Mouse (Mus musculus) C2C12 (cell line): ENCODE measurements around the gene Kng1. TPM values are rescaled to one million over a fixed set of nuclear protein-coding genes. Genes with fewer than 3 reads are reported as not detected.

Source experiments
- H3K27me3 ChIP-seq: one replicate; pipeline ENCODE4 v1.6.1; 2011; ENCODE audit not compliant: control insufficient read depth, insufficient read depth, insufficient read length
- H3K36me3 ChIP-seq: one replicate; pipeline ENCODE4 v1.6.1; 2011; ENCODE audit not compliant: control insufficient read depth, insufficient read depth
- H3K4me3 ChIP-seq: one replicate; pipeline ENCODE4 v1.5.1; 2011; ENCODE audit warnings: mild to moderate bottlenecking, control low read depth; ENCODE audit not compliant: poor library complexity, insufficient read depth, severe bottlenecking
- H3K79me2 ChIP-seq: one replicate; pipeline ENCODE4 v1.6.1; 2011; ENCODE audit not compliant: control insufficient read depth, insufficient read depth
- H3K79me3 ChIP-seq: one replicate; pipeline ENCODE4 v1.6.1; 2011; ENCODE audit warnings: low read depth, control low read depth
- H3ac ChIP-seq: one replicate; pipeline ENCODE3; 2011; ENCODE audit warnings: low read depth; ENCODE audit not compliant: control insufficient read depth, insufficient read length
- CEBPB ChIP-seq: IDR thresholded peaks from one replicate; pipeline ENCODE4 v1.6.1; 2011; ENCODE audit warnings: low read depth, mild to moderate bottlenecking, control low read depth, moderate library complexity
- CTCF ChIP-seq: IDR thresholded peaks from one replicate; pipeline ENCODE4 v1.5.1; 2011; ENCODE audit not compliant: control insufficient read depth, insufficient read depth, insufficient read length
- FOSL1 ChIP-seq: IDR thresholded peaks from one replicate; pipeline ENCODE4 v1.8.0; 2011; ENCODE audit warnings: mild to moderate bottlenecking, low read length; ENCODE audit not compliant: poor library complexity, insufficient read depth, severe bottlenecking
- MAX ChIP-seq: IDR thresholded peaks from one replicate; pipeline ENCODE4 v1.6.1; 2011; ENCODE audit warnings: mild to moderate bottlenecking, control low read depth
- MYOD1 ChIP-seq: IDR thresholded peaks from one replicate; pipeline ENCODE4 v1.6.1; 2011; ENCODE audit warnings: low read depth; ENCODE audit not compliant: control insufficient read depth, insufficient read length
- MYOG ChIP-seq: IDR thresholded peaks from one replicate; pipeline ENCODE4 v1.6.1; 2011; ENCODE audit not compliant: control insufficient read depth, insufficient read length; ENCODE audit errors: extremely low read depth
- USF1 ChIP-seq: IDR thresholded peaks from one replicate; pipeline ENCODE4 v1.6.1; 2011; ENCODE audit warnings: low read depth, mild to moderate bottlenecking, control low read depth, moderate library complexity
- polyA plus RNA-seq: library from polyadenylated mRNA; unstranded; fragments of >200 nt; fragmentation: generic; extraction: Trizol; gene quantifications from one replicate; pipeline ENCODE4 v1.2.1, GENCODE M21; 2012; ENCODE audit warnings: missing spikeins

Gene Kng1
- polyA plus RNA-seq, 1 experiment = not detected

DNA sequence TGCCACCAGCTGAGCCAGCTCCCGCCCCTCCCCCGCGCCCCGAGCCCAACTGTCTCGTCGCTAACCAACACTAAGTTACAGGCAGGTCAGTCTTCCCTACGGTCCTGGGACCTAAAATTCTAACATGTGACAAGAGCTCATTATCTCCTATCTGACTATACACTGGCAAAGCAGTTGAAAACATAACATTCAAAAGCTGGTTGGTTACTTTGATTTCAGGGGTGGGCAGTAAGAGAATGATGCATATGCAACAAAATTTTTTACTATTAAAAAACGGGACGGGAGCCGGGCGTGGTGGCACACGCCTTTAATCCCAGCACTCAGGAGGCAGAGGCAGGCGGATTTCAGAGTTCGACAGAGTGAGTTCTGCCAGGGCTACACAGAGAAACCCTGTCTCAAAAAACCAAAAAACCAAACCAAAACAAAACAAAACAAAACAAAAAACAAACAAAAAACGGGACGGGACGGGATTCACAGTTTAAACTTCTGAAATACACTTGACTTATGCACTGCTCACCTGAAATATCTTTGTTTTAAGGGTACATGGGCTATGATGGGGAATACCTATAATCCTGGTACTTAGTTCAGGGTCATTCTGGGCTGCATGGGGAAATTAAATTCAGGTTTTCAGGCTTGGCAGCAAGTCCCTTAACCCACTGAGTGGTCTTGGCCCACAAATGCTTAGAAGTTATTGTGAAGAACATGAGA, 45.5 kb downstream of the Kng1 start:
- Histone ChIP-seq H3K4me3 (no peak overlapping the region), H3K27me3 (no peaks in the 10 kb centered on the region), H3K79me2 (peaks cover 8% of the 10 kb centered on the region), H3K36me3 (no peaks in the 10 kb centered on the region), H3K79me3 (peaks cover 6% of the 10 kb centered on the region), H3ac (no peak overlapping the region)
- TF ChIP-seq MYOD1 (no peak), MYOG (no peak), FOSL1 (no peak), CEBPB (no peak), CTCF (no peak), MAX (no peak), USF1 (no peak)

DNA sequence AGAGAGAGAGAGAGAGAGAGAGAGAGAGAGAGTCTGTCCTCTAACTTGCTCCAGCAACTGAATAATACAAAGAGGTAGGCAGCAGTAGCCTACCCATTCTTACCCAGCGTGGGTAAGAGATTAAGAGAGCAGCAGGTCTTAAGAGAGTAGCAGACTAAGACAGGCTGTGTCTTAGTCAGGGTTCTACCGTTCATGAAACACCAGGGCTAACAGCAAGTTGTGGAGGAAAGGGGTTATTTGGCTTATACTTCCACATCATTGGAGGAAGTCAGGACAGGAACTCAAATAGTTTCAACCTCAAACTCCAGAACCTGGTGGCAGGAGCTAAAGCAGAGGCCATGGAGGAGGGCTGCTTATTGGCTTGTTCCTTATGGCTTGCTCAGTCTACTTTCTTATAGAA, 46.2 kb downstream of the Kng1 start:
- Histone ChIP-seq H3ac (no peak overlapping the region), H3K79me3 (peaks cover 13% of the 10 kb centered on the region), H3K36me3 (peaks cover 6% of the 10 kb centered on the region), H3K4me3 (no peak overlapping the region), H3K79me2 (peaks cover 15% of the 10 kb centered on the region), H3K27me3 (no peaks in the 10 kb centered on the region)
- TF ChIP-seq MYOG (no peak), FOSL1 (no peak), USF1 (no peak), MYOD1 (no peak), CEBPB (no peak), CTCF (no peak), MAX (no peak)

DNA sequence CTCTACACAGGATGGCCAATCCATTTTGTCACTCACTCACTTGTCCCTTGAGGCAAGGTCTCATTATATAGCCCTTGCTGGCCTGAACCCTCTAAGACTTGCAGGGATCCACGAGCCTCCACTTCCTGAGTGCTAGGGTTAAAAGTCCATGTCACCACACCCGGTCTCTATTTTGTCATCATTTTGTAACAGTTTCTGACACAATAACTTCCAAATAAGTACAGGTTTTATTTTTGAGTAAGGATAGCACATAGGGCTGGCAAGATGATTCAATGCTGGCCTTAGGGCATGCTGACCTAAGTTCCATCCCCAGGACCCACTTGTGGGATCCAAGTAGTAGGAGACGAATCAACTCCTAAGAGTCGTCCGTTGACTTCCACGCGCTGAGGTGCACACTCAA, 48.5 kb downstream of the Kng1 start:
- H3K27me3 ChIP-seq = no peaks in the 10 kb centered on the region
- no peak overlapping the region for H3ac ChIP-seq
- peaks cover 37% of the 10 kb centered on the region for H3K79me2 ChIP-seq
- peaks cover 29% of the 10 kb centered on the region for H3K36me3 ChIP-seq
- peaks cover 34% of the 10 kb centered on the region for H3K79me3 ChIP-seq
- H3K4me3 ChIP-seq = no peak overlapping the region
- TF ChIP-seq CTCF (no peak), MYOD1 (no peak), MYOG (no peak)

DNA sequence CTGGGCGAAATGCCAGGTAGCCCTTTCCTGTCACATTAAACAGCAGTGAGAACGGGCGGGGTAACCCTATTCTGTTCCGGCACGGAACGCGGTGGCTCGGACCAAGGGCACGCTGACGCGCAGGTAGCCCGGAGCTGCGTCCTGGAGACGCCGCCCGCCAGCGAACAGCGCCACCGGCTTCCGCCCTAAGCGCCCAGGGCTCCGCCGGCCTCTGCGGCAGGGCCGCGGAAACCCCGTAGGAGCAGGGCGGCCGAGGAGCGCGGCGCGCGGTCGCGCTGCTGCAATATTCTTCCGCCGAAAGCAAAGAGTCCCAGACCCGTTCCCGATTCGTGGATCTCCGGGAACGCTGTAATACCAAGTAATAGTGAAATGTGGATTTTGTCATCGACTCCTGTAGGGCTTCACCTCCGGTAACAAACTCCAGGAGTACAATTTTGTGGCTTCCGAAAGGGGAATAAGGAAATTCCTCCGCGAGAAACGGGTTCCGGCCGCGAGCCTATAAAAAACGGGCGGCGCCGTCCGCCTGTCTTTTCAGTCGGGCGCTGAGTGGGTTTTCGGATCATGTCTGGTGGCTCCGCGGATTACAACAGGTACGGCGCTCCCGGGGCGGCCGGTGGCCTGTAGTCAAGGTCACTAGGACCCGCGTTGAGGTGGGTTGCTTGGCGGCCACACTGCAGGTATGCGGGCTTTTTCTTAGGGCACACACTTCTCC, 49.7 kb downstream of the Kng1 start, which contains the start of gene Eif4a2:
Eif4a2 (plus strand) TSS at position 214 of the 712 bp plus-strand sequence.
- H3ac ChIP-seq = peak within 1 kb of the TSS; percentile 98
- H3K4me3 ChIP-seq = peak within 1 kb of the TSS; percentile 69
- peaks cover 50% of the 10 kb centered on the region for H3K79me2 ChIP-seq
- no peak for TF ChIP-seq MYOG
- peak; percentile 91 for TF ChIP-seq MAX
- TF ChIP-seq CTCF = peak; percentile 41
- no peak for TF ChIP-seq CEBPB
- TF ChIP-seq USF1 = no peak
- no peak for TF ChIP-seq MYOD1
- TF ChIP-seq FOSL1 = no peak
- no peaks in the 10 kb centered on the region for H3K27me3 ChIP-seq
- peaks cover 42% of the 10 kb centered on the region for H3K36me3 ChIP-seq
- H3K79me3 ChIP-seq = peaks cover 45% of the 10 kb centered on the region

DNA sequence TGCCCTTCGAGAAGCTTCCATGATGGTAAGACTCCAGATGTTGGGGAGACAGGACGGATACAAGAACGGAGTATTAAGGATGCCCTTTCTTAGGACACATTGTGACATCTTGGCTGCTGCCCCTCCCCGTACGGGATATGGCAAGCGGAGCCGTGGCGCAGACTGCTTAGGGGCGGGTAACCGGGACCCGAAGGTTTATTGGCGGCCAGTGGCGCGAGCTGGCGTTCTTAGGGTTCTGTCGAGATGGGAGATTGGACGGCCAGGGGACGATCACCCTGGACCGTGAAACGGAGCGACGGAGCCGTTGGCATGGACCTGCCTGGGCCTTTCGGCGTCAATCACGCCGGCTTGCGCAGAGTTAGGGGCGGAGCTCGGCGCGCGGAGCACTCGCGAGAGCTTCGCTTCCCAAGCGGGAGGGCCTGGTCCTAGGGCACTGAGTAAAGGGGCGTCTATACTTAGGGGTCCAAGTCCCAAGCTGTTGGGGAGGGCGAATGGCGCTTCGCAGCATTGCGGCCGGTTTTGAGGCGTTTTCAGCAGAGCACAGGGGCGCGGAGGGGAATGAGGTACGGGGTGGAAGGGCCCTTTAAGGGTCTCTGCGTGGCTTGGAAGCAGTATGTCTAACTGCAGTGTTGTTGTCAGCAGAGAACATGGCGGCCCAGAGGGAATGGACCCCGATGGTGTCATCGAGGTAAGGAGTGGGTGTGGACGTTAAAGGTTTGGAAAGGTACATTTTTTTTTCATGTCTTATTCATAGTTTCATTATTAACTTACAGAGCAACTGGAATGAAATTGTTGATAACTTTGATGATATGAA, 50.5 kb downstream of the Kng1 start:
- Histone ChIP-seq H3K36me3 (peaks cover 49% of the 10 kb centered on the region), H3ac (peak overlapping the region; percentile 98), H3K79me3 (peaks cover 48% of the 10 kb centered on the region), H3K4me3 (peak overlapping the region; percentile 69), H3K27me3 (no peaks in the 10 kb centered on the region), H3K79me2 (peaks cover 56% of the 10 kb centered on the region)
- TF ChIP-seq MYOG (no peak), USF1 (no peak), FOSL1 (no peak), CTCF (no peak), MYOD1 (no peak), MAX (no peak)
